Mouse (Mus musculus) limb, embryonic 11.5 days (tissue): Measurements from ENCODE around the gene Rps28. TPM values are rescaled to one million over a fixed set of nuclear protein-coding genes. Genes with fewer than 3 reads are reported as not detected.

ENCODE experiments used
- ATAC-seq: fragments of 200-750 bp; cut with Nextera tagmentation; 2 replicates; pipeline ENCODE4 v1.8.0; 2017; ENCODE audit warnings: low read depth; ENCODE audit not compliant: insufficient number of reproducible peaks, low FRiP score, low TSS enrichment
- DNase-seq: peaks from one replicate; pipeline ENCODE4 v3.0.0-alpha.2; 2015; ENCODE audit warnings: low spot score
- H3K27ac ChIP-seq: fragments of 300-500 bp; sonication (generic); replicated peaks from 2 replicates; pipeline ENCODE4 v1.5.1; 2014; ENCODE audit warnings: low read depth, mild to moderate bottlenecking, low read length
- H3K27me3 ChIP-seq: fragments of 300-500 bp; sonication (generic); 2 replicates; pipeline ENCODE4 v1.6.1; 2014; ENCODE audit warnings: mild to moderate bottlenecking, low read length, mixed read lengths; ENCODE audit not compliant: control insufficient read depth, insufficient read depth
- H3K36me3 ChIP-seq: fragments of 300-500 bp; sonication (generic); 2 replicates; pipeline ENCODE4 v1.6.1; 2014; ENCODE audit warnings: mild to moderate bottlenecking, low read length, moderate library complexity, mixed read lengths; ENCODE audit not compliant: control insufficient read depth, insufficient read depth
- H3K4me1 ChIP-seq: fragments of 300-500 bp; sonication (generic); 2 replicates; pipeline ENCODE4 v1.6.1; 2014; ENCODE audit warnings: low read length, mixed read lengths; ENCODE audit not compliant: control insufficient read depth, insufficient read depth
- H3K4me2 ChIP-seq: fragments of 300-500 bp; sonication (generic); 2 replicates; pipeline ENCODE4 v1.6.1; 2014; ENCODE audit warnings: low read depth, mild to moderate bottlenecking, moderate library complexity; ENCODE audit not compliant: severe bottlenecking
- H3K4me3 ChIP-seq: fragments of 300-500 bp; sonication (generic); 2 replicates; pipeline ENCODE4 v1.5.1; 2014; ENCODE audit warnings: low read depth, low read length
- H3K9ac ChIP-seq: fragments of 300-500 bp; sonication (generic); 2 replicates; pipeline ENCODE4 v1.6.1; 2014; ENCODE audit warnings: mild to moderate bottlenecking, low read length
- H3K9me3 ChIP-seq: fragments of 300-500 bp; sonication (generic); 2 replicates; pipeline ENCODE4 v1.6.1; 2016; ENCODE audit warnings: low read length; ENCODE audit not compliant: control insufficient read depth
- WGBS: fragments of 180-500 bp; shearing (Covaris S2); extraction: QIAGEN DNeasy Blood & Tissue Kit; methylation state at CpG from one replicate; pipeline ENCODE4 v1.1.7; 2014; 5-methylcytosine and 5-hydroxymethylcytosine counted together
- polyA plus RNA-seq: library from polyadenylated mRNA; unstranded; fragments of >200 nt; fragmentation: Nextera tagmentation; extraction: Ambion mirVana; gene quantifications from 2 replicates; pipeline ENCODE4 v1.2.1, GENCODE M21; 2014

Gene Rps28
- polyA plus RNA-seq, 1 experiment from 2014 or later, result 1,083 TPM

DNA sequence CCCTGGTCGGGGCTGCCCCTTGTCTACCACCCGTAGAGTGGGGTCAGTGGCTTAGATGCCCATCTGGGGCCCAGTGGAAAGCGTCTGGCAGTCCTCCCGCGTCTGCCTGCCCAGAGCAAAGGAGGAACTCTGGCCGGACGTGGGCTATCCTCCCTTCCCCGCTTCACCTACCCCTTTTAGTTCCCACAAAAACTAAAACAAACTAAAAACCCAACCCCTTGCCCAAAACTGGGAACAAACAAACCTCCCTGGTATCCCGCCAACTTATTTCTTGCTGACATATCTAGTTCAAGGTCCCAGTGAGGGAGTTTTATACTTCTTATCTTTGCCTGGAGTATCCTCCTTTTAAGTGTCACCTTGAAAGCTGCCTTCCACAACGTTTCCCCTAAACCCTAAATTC lies 16.2 kb downstream of the Rps28 start:
- H3K27ac ChIP-seq, result no peak overlapping the region
- no peak overlapping the region for H3K9ac ChIP-seq
- no peak for ATAC-seq
- H3K27me3 ChIP-seq, result no peaks in the 10 kb centered on the region; the same call in 1 of the 2 replicates
- H3K4me3 ChIP-seq, result no peak overlapping the region
- H3K36me3 ChIP-seq, result no peaks in the 10 kb centered on the region
- no peak for DNase-seq
- 42% methylated on average over 10 of the region's 10 CpGs for WGBS
- H3K9me3 ChIP-seq, result no peaks in the 10 kb centered on the region; the same call in 1 of the 2 replicates
- no peaks in the 10 kb centered on the region for H3K4me1 ChIP-seq
- H3K4me2 ChIP-seq, result no peak overlapping the region

DNA sequence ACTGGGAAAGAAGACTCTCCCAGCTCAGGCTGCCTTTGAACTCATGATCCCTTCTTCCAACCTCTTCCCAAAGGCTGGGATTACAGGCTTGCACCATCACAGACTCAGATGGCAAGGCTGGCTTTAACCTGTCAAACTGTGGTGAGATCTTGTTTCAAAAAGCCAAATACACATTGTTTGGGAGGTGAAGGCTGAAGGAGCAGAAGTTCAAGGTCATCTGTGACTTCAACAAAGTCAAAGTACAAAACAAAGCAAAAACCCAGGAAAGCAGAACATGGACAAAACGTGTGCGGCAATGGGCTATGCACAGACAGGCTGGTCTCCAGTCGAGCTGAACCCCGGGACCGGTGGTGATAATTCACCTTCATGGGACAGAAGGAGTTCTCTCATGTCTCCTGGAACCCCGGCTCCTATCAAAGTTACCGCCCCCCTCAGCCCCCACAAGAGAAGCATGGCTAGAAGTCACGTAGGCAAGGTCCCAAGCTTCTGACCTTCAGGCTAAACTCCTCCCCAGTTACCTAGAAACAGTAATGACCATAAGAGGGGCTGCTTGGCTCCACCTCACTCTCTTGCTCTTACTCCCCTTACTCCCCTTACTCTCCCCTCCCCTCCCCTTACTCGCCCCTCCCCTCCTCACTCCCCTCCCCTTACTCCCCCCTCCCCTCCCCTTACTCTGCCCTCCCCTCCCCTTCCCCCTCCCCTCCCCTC lies 17.0 kb downstream of the Rps28 start:
- Histone ChIP-seq H3K4me3 (no peak overlapping the region), H3K9me3 (no peaks in the 10 kb centered on the region; the same call in 1 of the 2 replicates), H3K36me3 (no peaks in the 10 kb centered on the region), H3K4me1 (no peaks in the 10 kb centered on the region), H3K27ac (no peak overlapping the region), H3K27me3 (no peaks in the 10 kb centered on the region; the same call in 1 of the 2 replicates), H3K9ac (no peak overlapping the region), H3K4me2 (no peak overlapping the region)
- DNase-seq, result no peak
- WGBS, result 59% methylated on average over 8 of the region's 9 CpGs
- no peak for ATAC-seq

DNA sequence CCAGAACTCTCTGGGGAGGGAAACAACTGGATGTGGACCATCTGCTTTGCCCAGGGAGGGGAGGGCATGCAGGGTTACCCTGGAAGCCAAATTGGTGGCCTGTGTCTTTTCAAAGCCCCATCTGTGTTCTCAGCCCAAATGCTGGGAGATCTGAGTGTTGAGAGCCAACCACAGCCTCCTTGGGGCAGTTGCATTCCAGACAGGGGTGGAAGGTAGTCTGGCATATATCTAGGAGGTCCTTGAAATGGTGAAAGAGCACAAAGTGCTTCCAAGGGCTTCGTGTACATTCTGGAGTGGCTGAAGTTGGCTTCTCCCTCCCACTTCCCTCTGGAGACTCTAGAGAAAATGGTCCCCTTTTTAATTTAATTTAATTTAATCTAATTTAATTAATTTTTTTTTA lies 19.6 kb downstream of the Rps28 start:
- Histone ChIP-seq H3K36me3 (no peaks in the 10 kb centered on the region), H3K27me3 (no peaks in the 10 kb centered on the region), H3K9me3 (no peaks in the 10 kb centered on the region), H3K4me1 (no peaks in the 10 kb centered on the region), H3K4me3 (no peak overlapping the region), H3K9ac (no peak overlapping the region), H3K27ac (no peak overlapping the region), H3K4me2 (no peak overlapping the region)
- ATAC-seq (no peak), DNase-seq (no peak)
- WGBS, result 62% methylated on average over 1 of the region's 1 CpGs

DNA sequence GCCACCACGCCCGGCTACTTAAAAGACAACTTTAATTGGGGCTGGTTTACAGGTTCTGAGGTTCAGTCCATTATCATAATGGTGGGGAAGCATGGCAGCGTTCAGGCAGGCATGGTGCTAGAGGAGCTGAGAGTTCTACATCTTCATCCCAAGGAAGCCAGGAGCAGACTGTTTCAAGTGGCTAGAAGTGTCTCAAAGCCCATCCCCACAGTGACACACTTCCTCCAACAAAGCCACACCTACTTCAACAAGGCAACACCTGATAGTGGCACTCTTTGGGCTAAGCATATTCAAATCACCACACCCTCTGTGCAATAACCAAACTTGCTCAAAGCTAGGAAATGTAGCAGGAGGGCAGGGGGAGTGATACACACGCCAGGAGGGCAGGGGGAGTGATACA lies 20.2 kb downstream of the Rps28 start:
- WGBS, result 55% methylated on average over 4 of the region's 4 CpGs
- Histone ChIP-seq H3K4me2 (no peak overlapping the region), H3K9ac (no peak overlapping the region), H3K36me3 (no peaks in the 10 kb centered on the region), H3K27ac (no peak overlapping the region), H3K4me3 (no peak overlapping the region), H3K27me3 (no peaks in the 10 kb centered on the region), H3K4me1 (no peaks in the 10 kb centered on the region), H3K9me3 (no peaks in the 10 kb centered on the region)
- DNase-seq, result no peak
- no peak for ATAC-seq

DNA sequence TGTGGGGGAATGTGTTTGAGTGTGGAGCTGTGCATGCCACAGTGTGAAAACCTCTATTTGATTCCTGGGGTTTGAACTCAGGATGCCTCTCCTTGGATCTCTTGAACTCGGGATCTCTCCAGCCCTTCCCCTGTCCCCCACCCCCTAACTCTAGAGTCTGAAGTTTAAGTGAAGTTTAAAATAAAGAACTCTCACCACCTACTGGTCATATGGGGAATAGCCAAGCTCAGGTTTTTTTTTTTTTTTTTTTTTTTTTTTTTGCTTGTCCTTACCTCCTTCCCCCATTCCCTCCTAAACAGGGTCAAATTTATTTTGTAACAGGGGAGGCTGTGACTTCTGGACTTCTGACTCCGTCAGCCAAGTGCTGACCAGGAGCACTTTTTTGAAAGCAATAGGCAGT lies 22.1 kb downstream of the Rps28 start:
- DNase-seq (no peak), ATAC-seq (no peak)
- no peaks in the 10 kb centered on the region for H3K36me3 ChIP-seq
- no peak overlapping the region for H3K27ac ChIP-seq
- no peaks in the 10 kb centered on the region for H3K27me3 ChIP-seq
- H3K4me3 ChIP-seq, result no peak overlapping the region
- no peaks in the 10 kb centered on the region for H3K9me3 ChIP-seq
- no peak overlapping the region for H3K9ac ChIP-seq
- WGBS, result 10% methylated on average over 2 of the region's 2 CpGs
- H3K4me1 ChIP-seq, result no peaks in the 10 kb centered on the region
- H3K4me2 ChIP-seq, result no peak overlapping the region

DNA sequence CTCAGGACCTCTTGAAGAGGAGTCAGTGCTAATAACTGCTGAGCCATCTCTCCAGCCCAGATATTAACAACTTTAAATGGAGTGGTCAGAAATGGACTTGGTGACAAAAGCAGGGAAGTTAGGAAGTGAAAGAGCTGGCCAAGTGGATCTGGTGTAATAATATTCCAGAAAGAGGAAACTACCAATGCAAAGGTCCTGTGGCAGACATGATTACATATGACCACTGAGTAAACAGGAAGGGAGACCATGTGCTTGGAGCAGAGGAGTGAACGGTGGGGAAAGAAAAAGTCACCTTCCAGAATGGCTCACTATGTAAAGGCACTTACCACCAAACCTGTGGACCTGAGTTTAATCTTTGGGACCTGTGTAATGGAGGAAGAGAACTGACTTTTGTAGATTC lies 25.1 kb downstream of the Rps28 start:
- H3K27ac ChIP-seq, result no peak overlapping the region
- WGBS, result 78% methylated on average over 1 of the region's 1 CpGs
- H3K9ac ChIP-seq, result no peak overlapping the region
- no peak overlapping the region for H3K4me3 ChIP-seq
- H3K4me1 ChIP-seq, result no peaks in the 10 kb centered on the region
- no peak for ATAC-seq
- DNase-seq, result no peak
- no peaks in the 10 kb centered on the region for H3K9me3 ChIP-seq
- H3K4me2 ChIP-seq, result no peak overlapping the region
- no peaks in the 10 kb centered on the region for H3K36me3 ChIP-seq
- no peaks in the 10 kb centered on the region for H3K27me3 ChIP-seq

DNA sequence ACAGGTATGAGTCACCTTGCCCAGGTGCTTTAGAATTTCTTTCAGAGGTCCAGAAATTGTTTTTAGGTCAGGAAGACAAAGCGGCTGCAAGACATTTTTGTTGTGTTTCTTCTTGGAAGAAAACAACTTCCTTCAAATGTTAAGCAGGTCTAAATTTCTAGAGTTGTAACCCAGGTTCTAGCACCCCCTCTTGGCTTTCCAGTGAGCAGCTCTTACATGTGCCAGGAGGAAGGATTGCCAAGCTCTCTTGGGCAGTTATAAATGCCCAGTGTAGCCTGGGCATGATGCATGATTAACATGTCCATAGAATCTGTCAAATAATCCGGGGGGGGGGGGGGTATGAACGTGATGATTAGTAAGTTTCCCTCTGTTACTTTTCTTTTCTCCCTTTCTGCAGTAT lies 26.1 kb downstream of the Rps28 start:
- no peaks in the 10 kb centered on the region for H3K36me3 ChIP-seq
- no peak overlapping the region for H3K4me3 ChIP-seq
- H3K27me3 ChIP-seq, result no peaks in the 10 kb centered on the region
- no peak overlapping the region for H3K27ac ChIP-seq
- H3K4me2 ChIP-seq, result no peak overlapping the region
- 63% methylated on average over 3 of the region's 3 CpGs for WGBS
- no peak overlapping the region; the same call in 1 of the 2 replicates for H3K9ac ChIP-seq
- no peak for DNase-seq
- H3K9me3 ChIP-seq, result no peaks in the 10 kb centered on the region
- ATAC-seq, result no peak
- no peaks in the 10 kb centered on the region for H3K4me1 ChIP-seq

DNA sequence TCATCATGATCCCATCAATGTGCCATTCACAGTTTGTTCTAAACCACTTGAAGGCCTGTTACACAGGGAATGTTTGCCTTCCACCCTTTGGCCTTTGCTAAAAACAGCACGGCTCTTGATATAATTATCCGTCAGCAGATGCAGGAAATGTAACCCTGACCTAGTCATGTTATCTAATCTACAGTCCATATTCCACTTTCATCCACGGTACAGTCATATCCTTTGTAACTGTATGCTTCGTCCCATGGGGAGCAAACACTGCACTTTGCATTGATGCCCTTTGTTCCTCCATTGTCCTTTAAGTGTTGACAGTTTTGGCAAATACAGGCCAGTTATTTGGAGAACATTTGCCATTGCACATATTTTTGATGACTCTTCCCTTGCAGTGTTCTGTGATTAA lies 35.6 kb downstream of the Rps28 start:
- 82% methylated on average over 4 of the region's 4 CpGs for WGBS
- Histone ChIP-seq H3K4me2 (no peak overlapping the region), H3K27me3 (no peaks in the 10 kb centered on the region), H3K4me1 (no peaks in the 10 kb centered on the region), H3K9me3 (no peaks in the 10 kb centered on the region), H3K36me3 (no peaks in the 10 kb centered on the region), H3K9ac (no peak overlapping the region), H3K27ac (no peak overlapping the region), H3K4me3 (no peak overlapping the region)
- DNase-seq, result no peak
- no peak for ATAC-seq

DNA sequence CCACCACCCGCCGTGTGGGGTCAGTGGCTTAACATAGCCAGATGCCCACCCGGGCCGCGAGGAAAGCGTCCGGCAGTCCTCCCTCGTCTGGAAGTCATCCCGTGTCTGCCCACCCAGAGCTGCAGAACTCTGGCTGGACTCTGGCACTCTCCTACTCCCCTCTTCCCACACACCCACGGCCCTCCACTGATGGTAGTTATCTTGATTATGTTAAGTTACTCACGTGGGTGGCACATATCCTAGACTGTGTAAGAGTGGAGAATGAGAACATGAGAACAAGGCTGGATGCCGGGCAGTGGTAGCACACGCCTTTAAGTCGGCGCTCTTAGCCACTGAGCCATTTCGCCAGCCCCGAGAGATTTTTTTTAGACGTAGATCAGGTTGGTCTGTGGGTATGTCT lies 38.0 kb downstream of the Rps28 start:
- H3K4me2 ChIP-seq, result no peak overlapping the region
- no peak for ATAC-seq
- peaks cover 5% of the 10 kb centered on the region for H3K4me1 ChIP-seq
- no peaks in the 10 kb centered on the region for H3K9me3 ChIP-seq
- H3K9ac ChIP-seq, result no peak overlapping the region
- H3K27ac ChIP-seq, result no peak overlapping the region
- no peaks in the 10 kb centered on the region for H3K27me3 ChIP-seq
- 85% methylated on average over 18 of the region's 18 CpGs for WGBS
- H3K36me3 ChIP-seq, result no peaks in the 10 kb centered on the region
- no peak overlapping the region for H3K4me3 ChIP-seq
- no peak for DNase-seq
